Mouse (Mus musculus): Measurements from ENCODE around the gene Ablim1. TPM values are rescaled to one million over a fixed set of nuclear protein-coding genes. Genes with fewer than 3 reads are reported as not detected.

Gene Ablim1
- polyA plus RNA-seq, 1 experiment from 2014 or later: 52.8 TPM

DNA sequence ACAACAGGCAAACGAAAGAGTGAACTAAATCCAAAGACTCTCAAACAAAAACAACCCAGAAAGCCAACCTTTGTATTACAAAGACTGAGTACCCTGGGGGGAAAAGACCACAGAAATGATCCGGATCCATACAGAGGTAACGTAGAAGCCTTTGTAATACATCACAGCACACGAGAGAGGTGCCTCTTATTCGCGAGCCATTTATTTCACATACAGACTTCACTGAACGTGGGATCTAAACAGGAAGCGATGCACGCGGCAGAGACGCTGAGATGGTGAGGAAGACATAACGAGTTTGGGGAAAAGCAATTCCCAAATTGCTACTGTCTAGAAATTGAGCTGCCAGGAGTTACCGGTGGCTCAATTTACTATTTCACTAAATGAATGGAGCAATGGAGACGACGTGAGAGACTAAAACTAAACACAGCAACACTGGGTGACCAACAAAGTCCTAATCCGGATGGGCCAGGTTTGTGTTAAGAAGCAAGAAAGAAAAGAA, 265.1 kb downstream of the Ablim1 start:
- H3K36me3 ChIP-seq (ENCODE audit: control insufficient read depth, insufficient read depth, low read length): no peaks in the 10 kb centered on the region
- 44% methylated on average over 16 of the region's 16 CpGs for WGBS
- no peak overlapping the region for H3K4me2 ChIP-seq (ENCODE audit: low read length)
- 0 out of 2 replicates have a peak overlapping the region, but pooled peaks have one; percentile 16 for H3K27ac ChIP-seq (replicated peaks; ENCODE audit: low read depth, low read length)
- ATAC-seq (ENCODE audit: low FRiP score, low TSS enrichment) (no peak), DNase-seq (peak; percentile 46)
- no peaks in the 10 kb centered on the region for H3K9me3 ChIP-seq (ENCODE audit: control insufficient read depth, low read length)
- H3K4me3 ChIP-seq (replicated peaks; ENCODE audit: low read depth, low read length): no peak overlapping the region
- no peak overlapping the region for H3K9ac ChIP-seq (replicated peaks; ENCODE audit: low read length)
- H3K4me1 ChIP-seq (ENCODE audit: control insufficient read depth, insufficient read depth, low read length): no peaks in the 10 kb centered on the region
- H3K27me3 ChIP-seq (ENCODE audit: control insufficient read depth, insufficient read depth, low read length): no peaks in the 10 kb centered on the region

DNA sequence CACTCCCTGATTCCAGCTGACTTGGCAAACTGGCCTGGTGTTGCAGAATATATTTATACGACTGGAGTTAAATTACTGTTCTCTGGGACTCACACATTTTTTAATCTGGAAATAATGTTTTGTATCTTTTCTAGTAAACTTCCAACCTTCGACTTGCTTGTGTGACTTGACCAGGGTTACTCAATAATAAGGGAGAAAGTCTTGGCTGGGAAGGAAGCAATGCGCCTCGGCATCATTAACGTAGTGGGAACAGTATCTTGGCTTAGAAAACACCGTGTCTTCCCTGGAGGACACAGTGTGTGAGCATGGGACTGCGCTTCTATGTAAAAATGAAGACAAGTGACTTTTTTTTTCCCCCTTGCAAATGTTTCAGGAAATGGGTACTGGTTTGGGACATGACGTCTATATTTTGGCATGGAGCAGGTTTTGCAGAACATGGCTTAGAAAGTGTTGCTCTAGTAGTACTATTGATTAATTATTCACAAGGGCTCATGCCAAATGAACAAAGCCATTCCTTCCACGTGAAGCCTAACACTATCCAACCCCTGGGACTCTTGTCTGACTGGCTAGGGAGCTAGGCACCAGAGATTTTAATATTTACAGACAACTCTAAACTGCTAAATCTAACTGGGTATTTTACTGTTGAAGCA, 266.9 kb downstream of the Ablim1 start:
- Histone ChIP-seq H3K4me2 (ENCODE audit: low read length) (no peak overlapping the region), H3K27me3 (ENCODE audit: control insufficient read depth, insufficient read depth, low read length) (no peaks in the 10 kb centered on the region), H3K4me1 (ENCODE audit: control insufficient read depth, insufficient read depth, low read length) (no peaks in the 10 kb centered on the region), H3K9ac (replicated peaks; ENCODE audit: low read length) (no peak overlapping the region), H3K4me3 (replicated peaks; ENCODE audit: low read depth, low read length) (no peak overlapping the region), H3K9me3 (ENCODE audit: control insufficient read depth, low read length) (no peaks in the 10 kb centered on the region), H3K36me3 (ENCODE audit: control insufficient read depth, insufficient read depth, low read length) (no peaks in the 10 kb centered on the region; the same call in 1 of the 2 replicates), H3K27ac (replicated peaks; ENCODE audit: low read depth, low read length) (no peak overlapping the region)
- no peak for ATAC-seq (ENCODE audit: low FRiP score, low TSS enrichment)
- DNase-seq: no peak
- WGBS: 75% methylated on average over 9 of the region's 9 CpGs

DNA sequence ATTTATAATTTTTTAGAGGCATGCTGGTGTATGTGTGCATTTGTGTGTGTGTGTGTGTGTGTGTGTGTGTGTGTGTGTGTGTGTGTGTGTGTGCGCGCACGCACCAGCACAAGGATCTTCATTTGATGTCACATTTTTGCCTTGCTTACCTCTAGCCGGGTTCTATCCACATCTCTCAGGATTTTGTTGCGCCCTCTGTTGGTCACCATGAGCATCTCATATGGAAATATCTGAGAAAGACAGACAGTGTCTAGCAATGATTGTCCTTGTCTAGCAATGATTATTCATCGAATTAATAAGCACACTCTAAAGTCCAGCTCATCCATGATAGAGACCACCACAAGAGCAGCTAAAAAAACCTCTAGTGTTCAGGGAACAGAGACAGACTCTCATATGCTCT, 275.5 kb downstream of the Ablim1 start:
- WGBS: 58% methylated on average over 6 of the region's 6 CpGs
- peak; percentile 71 for DNase-seq

DNA sequence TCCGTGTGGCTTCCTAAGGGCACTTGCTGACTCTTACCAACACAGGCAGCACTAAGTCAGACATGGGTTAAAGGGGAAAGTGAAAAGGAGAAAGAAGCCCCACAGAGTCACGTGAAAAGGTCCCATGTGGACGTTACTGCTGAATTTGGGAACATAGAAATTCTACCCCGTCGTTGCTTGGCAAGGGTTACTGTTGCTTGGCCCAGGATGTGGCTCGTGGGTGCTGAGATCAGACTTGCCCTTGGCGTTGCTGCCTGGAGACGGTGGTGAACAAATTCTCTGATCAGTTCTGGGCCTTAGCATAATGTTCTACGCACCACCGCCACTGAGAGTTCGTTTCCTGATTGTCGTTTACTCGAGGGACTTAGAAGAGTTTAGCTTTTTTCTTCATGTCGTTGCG, 277.9 kb downstream of the Ablim1 start:
- Histone ChIP-seq H3K9me3 (ENCODE audit: control insufficient read depth, low read length) (no peaks in the 10 kb centered on the region), H3K27ac (replicated peaks; ENCODE audit: low read depth, low read length) (no peak overlapping the region), H3K4me2 (ENCODE audit: low read length) (no peak overlapping the region), H3K4me3 (replicated peaks; ENCODE audit: low read depth, low read length) (no peak overlapping the region), H3K9ac (replicated peaks; ENCODE audit: low read length) (no peak overlapping the region), H3K36me3 (ENCODE audit: control insufficient read depth, insufficient read depth, low read length) (peaks cover 26% of the 10 kb centered on the region), H3K4me1 (ENCODE audit: control insufficient read depth, insufficient read depth, low read length) (no peaks in the 10 kb centered on the region), H3K27me3 (ENCODE audit: control insufficient read depth, insufficient read depth, low read length) (no peaks in the 10 kb centered on the region)
- DNase-seq (no peak), ATAC-seq (ENCODE audit: low FRiP score, low TSS enrichment) (no peak)
- WGBS: 86% methylated on average over 15 of the region's 15 CpGs

More for the DNA sequence above, 275.5 kb downstream of the Ablim1 start:
- ATAC-seq (ENCODE audit: low FRiP score, low TSS enrichment): no peak
- Histone ChIP-seq H3K36me3 (ENCODE audit: control insufficient read depth, insufficient read depth, low read length) (peaks cover 30% of the 10 kb centered on the region), H3K27ac (replicated peaks; ENCODE audit: low read depth, low read length) (no peak overlapping the region), H3K4me2 (ENCODE audit: low read length) (no peak overlapping the region), H3K9me3 (ENCODE audit: control insufficient read depth, low read length) (no peaks in the 10 kb centered on the region), H3K4me1 (ENCODE audit: control insufficient read depth, insufficient read depth, low read length) (no peaks in the 10 kb centered on the region), H3K9ac (replicated peaks; ENCODE audit: low read length) (no peak overlapping the region), H3K27me3 (ENCODE audit: control insufficient read depth, insufficient read depth, low read length) (no peaks in the 10 kb centered on the region), H3K4me3 (replicated peaks; ENCODE audit: low read depth, low read length) (no peak overlapping the region)

DNA sequence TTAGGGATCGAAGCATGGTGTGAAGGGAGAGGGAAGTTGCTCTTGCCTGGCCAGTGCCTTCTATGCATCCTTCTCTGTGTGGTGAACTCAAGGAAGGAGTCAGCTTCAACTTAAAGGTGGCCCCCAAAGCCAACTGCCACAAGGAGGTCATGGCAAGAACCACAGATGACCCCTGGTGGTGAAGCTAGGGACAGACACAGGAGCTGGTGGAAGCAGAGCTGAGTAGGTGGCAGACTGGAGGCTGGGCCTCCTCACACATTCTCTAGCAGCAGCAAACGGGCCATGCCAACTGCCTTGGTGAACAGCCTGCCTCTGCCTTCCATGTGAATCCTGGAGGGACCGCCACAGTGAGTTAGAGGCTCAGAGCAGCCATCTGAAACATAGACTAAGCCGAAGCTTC, 283.1 kb downstream of the Ablim1 start:
- H3K27me3 ChIP-seq (ENCODE audit: control insufficient read depth, insufficient read depth, low read length): no peaks in the 10 kb centered on the region
- no peaks in the 10 kb centered on the region for H3K4me1 ChIP-seq (ENCODE audit: control insufficient read depth, insufficient read depth, low read length)
- no peak overlapping the region for H3K4me3 ChIP-seq (replicated peaks; ENCODE audit: low read depth, low read length)
- H3K36me3 ChIP-seq (ENCODE audit: control insufficient read depth, insufficient read depth, low read length): 0 out of 2 replicates have a peak, but pooled peaks cover 6% of the 10 kb centered on the region
- no peak for ATAC-seq (ENCODE audit: low FRiP score, low TSS enrichment)
- H3K9me3 ChIP-seq (ENCODE audit: control insufficient read depth, low read length): no peaks in the 10 kb centered on the region
- H3K27ac ChIP-seq (replicated peaks; ENCODE audit: low read depth, low read length): no peak overlapping the region
- peak; percentile 47 for DNase-seq
- H3K9ac ChIP-seq (replicated peaks; ENCODE audit: low read length): no peak overlapping the region
- H3K4me2 ChIP-seq (ENCODE audit: low read length): no peak overlapping the region
- 75% methylated on average over 4 of the region's 4 CpGs for WGBS

DNA sequence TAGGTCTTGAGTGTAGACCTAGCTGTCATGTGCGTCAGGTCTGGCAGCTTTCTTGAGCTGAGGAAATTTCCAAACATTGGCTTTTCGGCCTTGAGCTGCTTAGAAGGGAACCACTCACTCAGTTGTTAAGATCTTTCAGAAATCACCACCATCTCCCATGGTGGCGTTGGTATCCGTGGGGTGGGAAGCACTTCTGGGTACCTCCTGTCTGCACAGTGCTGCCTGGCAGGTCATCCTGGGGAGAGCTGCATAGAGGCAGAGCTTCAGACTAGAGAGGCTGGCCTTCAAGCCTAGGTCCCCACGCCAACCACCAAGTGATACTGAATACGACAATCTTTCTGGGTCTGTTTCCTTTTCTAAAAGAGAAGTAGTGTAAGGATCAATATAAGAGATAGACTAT, 285.3 kb downstream of the Ablim1 start:
- no peaks in the 10 kb centered on the region for H3K9me3 ChIP-seq (ENCODE audit: control insufficient read depth, low read length)
- no peak overlapping the region for H3K9ac ChIP-seq (replicated peaks; ENCODE audit: low read length)
- H3K4me3 ChIP-seq (replicated peaks; ENCODE audit: low read depth, low read length): no peak overlapping the region
- H3K4me1 ChIP-seq (ENCODE audit: control insufficient read depth, insufficient read depth, low read length): no peaks in the 10 kb centered on the region
- no peak overlapping the region for H3K27ac ChIP-seq (replicated peaks; ENCODE audit: low read depth, low read length)
- no peak for DNase-seq
- 93% methylated on average over 6 of the region's 6 CpGs for WGBS
- no peaks in the 10 kb centered on the region for H3K36me3 ChIP-seq (ENCODE audit: control insufficient read depth, insufficient read depth, low read length)
- H3K27me3 ChIP-seq (ENCODE audit: control insufficient read depth, insufficient read depth, low read length): no peaks in the 10 kb centered on the region
- H3K4me2 ChIP-seq (ENCODE audit: low read length): no peak overlapping the region
- ATAC-seq (ENCODE audit: low FRiP score, low TSS enrichment): no peak

DNA sequence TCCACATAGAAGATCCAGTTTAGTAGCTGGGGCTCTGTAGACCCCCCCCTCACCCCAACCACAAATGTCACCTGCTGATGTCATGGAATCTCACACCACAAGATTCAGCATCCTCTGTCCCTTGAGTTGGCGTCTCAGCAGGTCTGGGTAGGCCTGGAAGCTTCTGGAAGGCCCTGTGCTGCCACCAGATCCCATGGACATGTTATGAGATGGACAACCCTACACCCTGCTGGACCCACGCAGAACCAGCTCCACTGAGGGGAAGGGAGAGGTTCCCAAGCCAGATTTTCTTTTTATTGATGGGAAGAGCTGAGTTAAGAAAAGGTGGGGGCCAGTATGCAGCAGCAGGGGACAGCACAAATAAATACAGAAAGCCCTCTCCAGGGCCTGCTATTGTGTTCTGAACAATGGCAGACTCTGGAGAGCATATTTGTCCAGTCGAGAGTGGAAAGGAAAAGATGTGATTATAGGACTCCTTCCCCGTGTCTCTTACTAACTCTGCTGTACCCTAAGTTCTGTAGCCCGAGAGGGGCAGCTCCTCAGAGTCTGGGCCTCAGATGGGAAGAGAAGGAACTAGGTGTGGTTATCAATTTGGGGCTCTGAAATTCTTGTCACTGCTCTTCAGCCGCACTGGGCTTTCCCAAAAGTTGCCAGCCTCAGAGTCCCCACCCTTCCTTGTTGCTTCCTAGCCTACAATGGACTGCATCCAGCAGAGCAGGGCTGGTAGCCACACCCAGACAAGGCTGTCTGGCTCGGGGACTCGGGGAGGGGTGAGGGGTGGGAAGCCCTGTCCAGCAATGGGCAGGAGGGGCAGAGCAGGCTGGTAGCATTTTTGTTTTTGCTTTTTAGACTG, 286.2 kb downstream of the Ablim1 start:
- Histone ChIP-seq H3K4me2 (ENCODE audit: low read length) (no peak overlapping the region), H3K9me3 (ENCODE audit: control insufficient read depth, low read length) (no peaks in the 10 kb centered on the region), H3K27me3 (ENCODE audit: control insufficient read depth, insufficient read depth, low read length) (no peaks in the 10 kb centered on the region), H3K36me3 (ENCODE audit: control insufficient read depth, insufficient read depth, low read length) (no peaks in the 10 kb centered on the region), H3K27ac (replicated peaks; ENCODE audit: low read depth, low read length) (no peak overlapping the region; the same call in 1 of the 2 replicates), H3K4me1 (ENCODE audit: control insufficient read depth, insufficient read depth, low read length) (no peaks in the 10 kb centered on the region), H3K9ac (replicated peaks; ENCODE audit: low read length) (no peak overlapping the region), H3K4me3 (replicated peaks; ENCODE audit: low read depth, low read length) (no peak overlapping the region)
- DNase-seq (no peak), ATAC-seq (ENCODE audit: low FRiP score, low TSS enrichment) (no peak)
- 28% methylated on average over 8 of the region's 8 CpGs for WGBS

DNA sequence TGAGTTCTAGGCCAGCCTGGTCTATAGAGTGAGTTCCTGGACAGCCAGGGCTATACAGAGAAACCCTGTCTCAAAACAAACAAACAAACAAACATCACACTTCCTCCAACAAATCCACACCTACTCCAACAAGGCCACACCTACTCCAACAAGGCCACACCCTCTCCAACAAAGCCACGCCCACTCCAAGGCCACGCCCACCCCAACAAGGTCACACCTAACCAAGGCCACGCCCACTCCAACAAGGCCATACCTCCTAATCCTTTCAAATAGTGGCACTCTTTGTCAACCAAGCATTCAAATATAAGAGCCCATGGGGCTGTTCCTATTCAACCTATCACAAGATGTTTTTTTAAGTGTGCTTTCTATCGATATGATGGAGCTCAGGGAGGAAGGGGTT, 288.2 kb downstream of the Ablim1 start:
- DNase-seq (no peak), ATAC-seq (ENCODE audit: low FRiP score, low TSS enrichment) (no peak)
- no peak overlapping the region for H3K9ac ChIP-seq (replicated peaks; ENCODE audit: low read length)
- H3K27ac ChIP-seq (replicated peaks; ENCODE audit: low read depth, low read length): no peak overlapping the region
- H3K4me2 ChIP-seq (ENCODE audit: low read length): no peak overlapping the region
- H3K4me3 ChIP-seq (replicated peaks; ENCODE audit: low read depth, low read length): no peak overlapping the region
- no peaks in the 10 kb centered on the region for H3K4me1 ChIP-seq (ENCODE audit: control insufficient read depth, insufficient read depth, low read length)
- H3K9me3 ChIP-seq (ENCODE audit: control insufficient read depth, low read length): no peaks in the 10 kb centered on the region
- H3K27me3 ChIP-seq (ENCODE audit: control insufficient read depth, insufficient read depth, low read length): no peaks in the 10 kb centered on the region
- WGBS: 84% methylated on average over 4 of the region's 4 CpGs
- H3K36me3 ChIP-seq (ENCODE audit: control insufficient read depth, insufficient read depth, low read length): no peaks in the 10 kb centered on the region
